Mouse (Mus musculus) E14TG2a.4 (cell line): ENCODE data around the gene Ccdc69.

ENCODE experiments used
- CTCF ChIP-seq: conservative IDR thresholded peaks from 2 replicates; pipeline ENCODE4 v1.5.1; 2014; ENCODE audit warnings: low read length
- NANOG ChIP-seq: IDR thresholded peaks from 2 replicates; pipeline ENCODE4 v1.6.1; 2014; ENCODE audit warnings: borderline replicate concordance, low read length, mixed read lengths
- POU5F1 ChIP-seq: IDR thresholded peaks from 2 replicates; pipeline ENCODE4 v1.6.1; 2014; ENCODE audit warnings: low read length, borderline replicate concordance

GRCm38 (mm10) chr11:55096731-55097462, 19.0 kb upstream of the Ccdc69 start:
- TF ChIP-seq CTCF = no peak
- TF ChIP-seq NANOG = no peak
- TF ChIP-seq POU5F1 = no peak
